Mouse (Mus musculus): ENCODE data around the gene Pom121. TPM values are rescaled to one million over a fixed set of nuclear protein-coding genes. Genes with fewer than 3 reads are reported as not detected.

Gene Pom121
- total and polyA plus RNA-seq, 2 experiments: 0.92 to 6.0 TPM

- no peaks in the 10 kb centered on the region for H3K79me2 ChIP-seq (ENCODE audit: control insufficient read depth, insufficient read depth, low read length)
- H3K36me3 ChIP-seq (ENCODE audit: control insufficient read depth, insufficient read depth, low read length): no peaks in the 10 kb centered on the region
- WGBS: 86% methylated on average over 9 of the region's 9 CpGs
- no peak for TF ChIP-seq CTCF (IDR thresholded peaks at IDR 0.05; ENCODE audit: low read depth, low read length)
- TF ChIP-seq POLR2A (IDR thresholded peaks at IDR 0.05; ENCODE audit: extremely low read depth, insufficient read depth, low read length): no peak
- H3K27ac ChIP-seq (replicated peaks; ENCODE audit: insufficient read depth, low read depth, low read length): no peak overlapping the region
- H3K4me1 ChIP-seq (ENCODE audit: control insufficient read depth, insufficient read depth, low read length): no peaks in the 10 kb centered on the region
- no peak overlapping the region for H3K9ac ChIP-seq (ENCODE audit: low read depth, low read length)
- no peaks in the 10 kb centered on the region for H3K27me3 ChIP-seq (ENCODE audit: control insufficient read depth, insufficient read depth, low read length)
- no peak overlapping the region for H3K4me3 ChIP-seq (ENCODE audit: insufficient read depth, low read depth, low read length)
- no peak for DNase-seq (ENCODE audit: extremely low read depth, low read depth, low spot score)
Observed at GRCm38 (mm10) chr5:135410266-135410665, 15.9 kb upstream of the Pom121 start.

GRCm38 (mm10) chr5:135408114-135408513, 13.8 kb upstream of the Pom121 start:
- Histone ChIP-seq H3K4me3 (ENCODE audit: insufficient read depth, low read depth, low read length) (no peak overlapping the region), H3K79me2 (ENCODE audit: control insufficient read depth, insufficient read depth, low read length) (no peaks in the 10 kb centered on the region), H3K27me3 (ENCODE audit: control insufficient read depth, insufficient read depth, low read length) (no peaks in the 10 kb centered on the region), H3K9ac (ENCODE audit: low read depth, low read length) (no peak overlapping the region), H3K27ac (replicated peaks; ENCODE audit: insufficient read depth, low read depth, low read length) (no peak overlapping the region), H3K4me1 (ENCODE audit: control insufficient read depth, insufficient read depth, low read length) (no peaks in the 10 kb centered on the region), H3K36me3 (ENCODE audit: control insufficient read depth, insufficient read depth, low read length) (no peaks in the 10 kb centered on the region)
- TF ChIP-seq CTCF (IDR thresholded peaks at IDR 0.05; ENCODE audit: low read depth, low read length): no peak
- no peak for TF ChIP-seq POLR2A (IDR thresholded peaks at IDR 0.05; ENCODE audit: extremely low read depth, insufficient read depth, low read length)
- DNase-seq (ENCODE audit: extremely low read depth, low read depth, low spot score): no peak
- 83% methylated on average over 4 of the region's 4 CpGs for WGBS

GRCm38 (mm10) chr5:135405437-135405836, 11.1 kb upstream of the Pom121 start:
- no peaks in the 10 kb centered on the region for H3K4me1 ChIP-seq (ENCODE audit: control insufficient read depth, insufficient read depth, low read length)
- WGBS: 56% methylated on average over 9 of the region's 9 CpGs

GRCm38 (mm10) chr5:135404623-135405022, 10.3 kb upstream of the Pom121 start:
- Histone ChIP-seq H3K36me3 (ENCODE audit: control insufficient read depth, insufficient read depth, low read length) (no peaks in the 10 kb centered on the region), H3K27me3 (ENCODE audit: control insufficient read depth, insufficient read depth, low read length) (no peaks in the 10 kb centered on the region), H3K4me1 (ENCODE audit: control insufficient read depth, insufficient read depth, low read length) (peaks cover 3% of the 10 kb centered on the region; the same call in 1 of the 2 replicates), H3K9ac (ENCODE audit: low read depth, low read length) (no peak overlapping the region), H3K4me3 (ENCODE audit: insufficient read depth, low read depth, low read length) (no peak overlapping the region), H3K79me2 (ENCODE audit: control insufficient read depth, insufficient read depth, low read length) (no peaks in the 10 kb centered on the region), H3K27ac (replicated peaks; ENCODE audit: insufficient read depth, low read depth, low read length) (no peak overlapping the region)
- no peak for TF ChIP-seq CTCF (IDR thresholded peaks at IDR 0.05; ENCODE audit: low read depth, low read length)
- no peak for TF ChIP-seq POLR2A (IDR thresholded peaks at IDR 0.05; ENCODE audit: extremely low read depth, insufficient read depth, low read length)
- WGBS: 64% methylated on average over 20 of the region's 20 CpGs
- DNase-seq (ENCODE audit: extremely low read depth, low read depth, low spot score): no peak

More at GRCm38 (mm10) chr5:135405437-135405836, 11.1 kb upstream of the Pom121 start:
- no peaks in the 10 kb centered on the region for H3K79me2 ChIP-seq (ENCODE audit: control insufficient read depth, insufficient read depth, low read length)
- H3K27ac ChIP-seq (replicated peaks; ENCODE audit: insufficient read depth, low read depth, low read length): no peak overlapping the region
- no peaks in the 10 kb centered on the region for H3K36me3 ChIP-seq (ENCODE audit: control insufficient read depth, insufficient read depth, low read length)
- TF ChIP-seq POLR2A (IDR thresholded peaks at IDR 0.05; ENCODE audit: extremely low read depth, insufficient read depth, low read length) (no peak), CTCF (IDR thresholded peaks at IDR 0.05; ENCODE audit: low read depth, low read length) (no peak)
- no peak overlapping the region for H3K4me3 ChIP-seq (ENCODE audit: insufficient read depth, low read depth, low read length)
- no peak for DNase-seq (ENCODE audit: extremely low read depth, low read depth, low spot score)
- no peaks in the 10 kb centered on the region for H3K27me3 ChIP-seq (ENCODE audit: control insufficient read depth, insufficient read depth, low read length)
- H3K9ac ChIP-seq (ENCODE audit: low read depth, low read length): no peak overlapping the region

GRCm38 (mm10) chr5:135400244-135400643, 5.9 kb upstream of the Pom121 start:
- Histone ChIP-seq H3K36me3 (ENCODE audit: control insufficient read depth, insufficient read depth, low read length) (no peaks in the 10 kb centered on the region), H3K27me3 (ENCODE audit: control insufficient read depth, insufficient read depth, low read length) (no peaks in the 10 kb centered on the region), H3K4me3 (ENCODE audit: insufficient read depth, low read depth, low read length) (no peak overlapping the region), H3K27ac (replicated peaks; ENCODE audit: insufficient read depth, low read depth, low read length) (no peak overlapping the region), H3K79me2 (ENCODE audit: control insufficient read depth, insufficient read depth, low read length) (no peaks in the 10 kb centered on the region), H3K9ac (ENCODE audit: low read depth, low read length) (no peak overlapping the region), H3K4me1 (ENCODE audit: control insufficient read depth, insufficient read depth, low read length) (peaks cover 8% of the 10 kb centered on the region; the same call in 1 of the 2 replicates)
- TF ChIP-seq CTCF (IDR thresholded peaks at IDR 0.05; ENCODE audit: low read depth, low read length) (peak; percentile 91), POLR2A (IDR thresholded peaks at IDR 0.05; ENCODE audit: extremely low read depth, insufficient read depth, low read length) (no peak)
- WGBS: 9% methylated on average over 2 of the region's 2 CpGs
- DNase-seq (ENCODE audit: extremely low read depth, low read depth, low spot score): peak; percentile 71

- H3K4me1 ChIP-seq (ENCODE audit: control insufficient read depth, insufficient read depth, low read length): peaks cover 12% of the 10 kb centered on the region; the same call in 1 of the 2 replicates
- H3K9ac ChIP-seq (ENCODE audit: low read depth, low read length): no peak overlapping the region
- WGBS: 12% methylated on average over 6 of the region's 6 CpGs
- H3K36me3 ChIP-seq (ENCODE audit: control insufficient read depth, insufficient read depth, low read length): no peaks in the 10 kb centered on the region
- no peak overlapping the region for H3K27ac ChIP-seq (replicated peaks; ENCODE audit: insufficient read depth, low read depth, low read length)
- no peaks in the 10 kb centered on the region for H3K27me3 ChIP-seq (ENCODE audit: control insufficient read depth, insufficient read depth, low read length)
- no peak for DNase-seq (ENCODE audit: extremely low read depth, low read depth, low spot score)
- no peaks in the 10 kb centered on the region for H3K79me2 ChIP-seq (ENCODE audit: control insufficient read depth, insufficient read depth, low read length)
- H3K4me3 ChIP-seq (ENCODE audit: insufficient read depth, low read depth, low read length): no peak overlapping the region
- TF ChIP-seq POLR2A (IDR thresholded peaks at IDR 0.05; ENCODE audit: extremely low read depth, insufficient read depth, low read length): no peak
- no peak for TF ChIP-seq CTCF (IDR thresholded peaks at IDR 0.05; ENCODE audit: low read depth, low read length)
Observed at GRCm38 (mm10) chr5:135399382-135399781, 5.0 kb upstream of the Pom121 start.

Measured in liver, adult 2 months (tissue).